Mouse (Mus musculus) erythroid progenitor cell, adult 5-6 weeks (primary cell): Measurements from ENCODE around the gene Kazn. TPM values are rescaled to one million over a fixed set of nuclear protein-coding genes. Genes with fewer than 3 reads are reported as not detected.

Experiments used
- ATAC-seq: replicated peaks from 2 replicates; pipeline ENCODE4 v1.8.0; 2016; ENCODE audit warnings: moderate number of reproducible peaks, mild to moderate bottlenecking, moderate TSS enrichment, inconsistent platforms; ENCODE audit not compliant: poor library complexity, low FRiP score, severe bottlenecking
- total RNA-seq, 2 experiments: library from RNA; stranded (forward) in 1 of 2; stranded (reverse) in 1 of 2; fragments of 150-400 nt in 1 of 2; fragments of 186-747, 209-891 nt in 1 of 2; gene quantifications; 2 replicates each; pipeline versions ENCODE4 v1.2.3 to v1.2.4; 2015 to 2017; ENCODE audit warnings: low replicate concordance in 2 of 2

Kazn gene
- total RNA-seq (2015; ENCODE audit: low replicate concordance) (not detected in 2 replicates), total RNA-seq (2017; ENCODE audit: low replicate concordance) (not detected in 2 replicates)

DNA sequence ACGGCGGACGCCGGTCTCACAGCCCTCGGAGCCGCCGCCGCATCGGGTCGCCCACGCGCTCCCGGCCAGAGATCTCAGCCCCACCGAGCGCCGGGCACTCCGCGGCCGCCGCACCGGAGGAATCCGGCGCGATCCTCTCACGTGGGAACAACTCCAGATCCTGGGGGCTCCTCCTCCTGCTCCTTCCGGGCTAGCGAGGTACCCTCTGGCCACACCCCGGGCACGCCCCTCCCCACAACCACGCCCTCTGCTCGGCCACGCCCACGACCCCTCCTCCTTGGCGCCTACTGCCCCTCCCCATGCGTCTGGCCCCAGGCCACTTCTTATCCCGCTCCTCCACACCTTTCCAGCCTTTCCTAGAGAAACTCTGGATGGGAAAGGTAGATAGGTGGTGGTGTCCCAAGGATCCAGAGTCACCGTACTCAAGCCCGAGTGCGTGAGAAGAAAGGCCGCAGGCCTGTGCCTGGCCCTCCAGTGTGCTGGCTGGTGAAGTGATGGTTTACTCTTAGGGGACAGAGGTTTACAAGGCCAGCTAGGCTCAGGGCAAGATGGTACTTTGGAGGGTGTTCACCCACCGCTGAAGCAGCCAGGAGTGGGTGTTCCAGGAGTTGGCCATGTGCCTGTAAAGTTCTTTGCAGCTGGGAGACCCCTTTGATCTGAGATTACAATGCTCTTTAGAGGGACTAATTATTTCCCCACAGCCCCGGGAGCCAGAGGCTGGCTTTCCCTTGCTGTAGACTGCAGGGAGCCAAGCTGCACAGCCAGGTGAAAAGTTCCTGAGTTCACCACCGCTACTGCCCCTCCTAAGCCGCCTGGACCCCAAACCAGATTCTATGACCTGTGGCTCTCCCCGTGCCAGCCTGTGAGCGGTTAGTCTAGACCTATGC is at the start of gene Kazn:
Gene Kazn, minus strand, starts transcription at position 162 of the 887 bp plus-strand sequence.
- ATAC-seq, result no peak

DNA sequence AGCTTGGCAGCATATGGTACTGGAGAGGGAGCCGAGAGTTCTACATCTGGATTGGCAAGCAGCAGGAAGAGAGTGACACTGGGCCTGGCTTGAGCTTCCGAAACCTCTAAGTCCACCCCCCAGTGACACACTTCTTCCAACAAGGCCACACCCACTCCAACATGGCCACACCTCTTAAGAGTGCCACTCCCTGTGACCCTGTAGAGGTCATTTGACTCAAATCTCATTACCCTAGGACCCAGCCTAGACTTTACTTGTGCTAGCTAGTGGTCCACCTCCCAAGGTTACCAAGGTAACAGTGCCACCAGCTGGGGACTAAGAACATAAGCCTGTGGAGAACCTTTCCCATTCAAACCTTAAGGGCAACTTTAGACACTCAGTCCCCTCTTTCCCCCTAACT is 46.3 kb upstream of the Kazn start:
- ATAC-seq, result no peak

DNA sequence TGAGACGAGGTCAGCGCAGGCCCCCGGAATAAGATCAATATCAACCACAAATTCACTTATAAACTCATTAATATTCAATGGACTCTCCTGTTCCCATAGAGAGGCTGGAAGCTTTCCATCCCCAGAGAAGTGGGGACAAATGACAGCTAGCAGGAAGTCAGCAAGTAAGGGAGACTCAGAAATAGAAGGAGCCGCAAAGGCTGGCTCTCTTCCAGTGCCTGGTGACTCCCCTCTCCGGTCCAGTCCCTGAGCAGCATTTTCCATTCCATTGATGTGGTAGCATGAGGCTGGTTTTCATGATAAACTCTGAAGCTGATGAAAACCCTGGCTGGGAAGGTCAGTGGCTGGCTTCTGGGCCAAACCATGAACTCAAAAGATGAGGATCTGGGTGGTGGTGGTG is 44.7 kb upstream of the Kazn start:
- ATAC-seq, result no peak

DNA sequence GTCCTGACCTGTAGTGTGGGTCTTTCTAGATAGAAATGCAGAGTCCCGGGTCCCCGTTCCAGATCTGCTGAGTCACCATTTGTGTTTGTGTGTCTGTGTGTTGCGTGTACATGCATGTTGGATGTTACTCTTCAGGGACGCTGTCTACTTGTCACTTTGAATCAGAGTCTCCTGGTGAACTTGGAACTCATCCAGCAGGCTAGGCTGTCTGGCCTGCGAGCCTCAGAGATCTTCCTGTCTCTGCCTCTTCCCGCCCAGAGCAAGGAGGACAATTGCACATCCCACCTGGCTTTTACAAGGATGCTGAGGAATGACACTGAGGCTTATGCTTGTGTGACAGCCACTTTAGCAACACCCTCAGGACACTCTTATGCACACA is 39.0 kb upstream of the Kazn start:
- no peak for ATAC-seq

DNA sequence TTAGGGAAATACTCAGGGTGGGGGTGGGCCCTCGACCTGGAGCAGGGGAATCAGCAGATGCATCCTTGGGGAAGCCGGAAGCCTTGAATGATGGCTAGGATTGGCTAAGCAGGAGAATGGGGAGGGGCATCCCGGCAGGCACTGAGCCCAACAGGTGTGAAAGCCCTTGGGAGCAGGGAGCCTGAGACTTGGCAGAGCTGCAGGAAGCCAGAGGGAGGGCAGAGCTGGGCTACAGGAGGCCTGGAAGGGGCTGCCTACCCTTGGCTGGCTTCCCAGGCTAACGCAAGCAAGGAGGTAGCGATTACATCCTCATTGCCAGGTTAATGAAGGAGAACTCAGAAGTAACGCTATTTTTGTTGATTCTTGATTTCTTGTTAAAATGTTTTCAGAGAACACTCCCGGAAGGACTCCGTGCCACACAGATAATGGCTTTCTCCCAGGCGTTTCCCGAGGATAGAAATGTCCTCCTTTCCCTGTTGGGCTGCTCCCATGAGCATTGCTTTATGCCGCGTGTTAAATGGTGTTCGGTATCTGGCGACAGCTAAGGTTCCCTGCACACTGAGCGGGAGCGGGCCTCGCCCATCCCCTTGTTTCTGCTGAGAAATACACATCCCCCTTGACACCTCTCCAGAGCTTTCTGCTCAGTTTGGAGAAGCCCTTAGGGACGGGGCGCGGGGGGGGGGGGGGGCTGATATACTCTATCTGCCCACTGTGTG is 38.4 kb upstream of the Kazn start:
- ATAC-seq, result no peak

DNA sequence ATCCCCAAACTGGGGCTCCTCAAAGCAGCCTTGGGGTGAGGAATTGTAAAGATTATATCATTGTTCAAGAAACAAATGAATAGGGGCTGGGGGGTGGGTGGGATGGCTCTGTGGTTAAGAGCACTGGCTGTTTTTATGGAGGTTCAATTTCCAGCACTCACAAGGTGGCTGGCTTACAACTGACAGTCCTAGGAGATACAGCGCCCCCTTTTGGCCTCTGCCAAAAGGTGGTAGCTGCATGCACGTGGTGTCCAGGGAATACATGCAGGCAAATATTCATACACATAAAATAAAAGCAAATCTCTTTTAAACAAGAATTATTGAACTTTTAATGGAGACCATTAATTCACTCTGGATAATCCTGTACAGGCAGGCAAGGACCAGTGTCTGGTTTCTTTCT is 36.0 kb upstream of the Kazn start:
- ATAC-seq, result no peak

DNA sequence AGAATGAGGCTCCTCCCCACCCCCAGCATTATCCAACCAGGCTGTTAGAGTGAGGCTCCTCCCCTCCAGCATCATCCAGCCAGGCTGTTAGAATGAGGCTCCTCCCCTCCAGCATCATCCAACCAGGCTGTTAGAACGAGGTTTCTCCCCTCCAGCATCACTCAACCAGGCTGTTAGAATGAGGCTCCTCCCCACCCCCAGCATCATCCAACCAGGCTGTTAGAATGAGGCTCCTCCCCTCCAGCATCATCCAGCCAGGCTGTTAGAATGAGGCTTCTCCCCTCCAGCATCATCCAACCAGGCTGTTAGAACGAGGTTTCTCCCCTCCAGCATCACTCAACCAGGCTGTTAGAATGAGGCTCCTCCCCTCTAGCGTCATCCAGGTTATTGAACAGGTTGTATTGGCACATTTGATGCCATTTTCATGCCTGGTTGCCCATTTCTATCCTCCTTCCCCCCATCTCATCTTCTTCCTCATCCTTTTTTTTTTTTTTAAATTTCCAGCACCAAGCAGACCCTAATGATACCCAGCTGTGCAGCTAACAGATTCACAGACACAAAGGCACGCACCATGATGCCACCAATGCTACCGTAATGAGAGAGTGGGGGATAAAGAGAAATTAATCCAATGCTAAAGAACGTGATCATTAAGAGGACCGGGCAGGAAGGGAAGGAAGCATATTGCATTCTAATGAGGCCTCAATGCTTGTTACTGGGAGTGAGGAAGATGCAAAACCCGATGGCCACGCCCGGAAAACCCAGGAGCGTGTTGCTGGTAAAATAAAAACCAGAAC is 35.4 kb upstream of the Kazn start:
- 0 out of 2 replicates have a peak, but pooled peaks have one; percentile 19 for ATAC-seq

DNA sequence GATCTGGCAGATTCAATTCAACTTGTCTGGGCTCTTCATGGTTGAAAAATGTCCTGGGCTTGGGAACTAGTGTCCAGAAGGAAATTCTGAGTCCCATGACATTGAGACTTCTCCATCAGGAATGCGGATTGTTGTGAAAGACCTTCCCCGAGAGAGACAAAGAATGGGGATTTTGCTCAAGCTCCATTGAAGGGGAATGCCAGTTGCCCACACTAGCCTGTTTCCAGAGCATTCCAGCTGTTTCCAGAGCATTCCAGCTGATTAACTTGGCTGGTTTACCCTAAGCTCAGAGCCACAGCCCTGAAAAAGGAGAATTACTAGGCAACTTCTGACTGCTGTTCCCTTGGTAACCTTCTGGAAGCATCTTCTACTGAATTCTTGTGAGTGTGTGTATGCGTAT is 32.3 kb upstream of the Kazn start:
- ATAC-seq, result no peak

DNA sequence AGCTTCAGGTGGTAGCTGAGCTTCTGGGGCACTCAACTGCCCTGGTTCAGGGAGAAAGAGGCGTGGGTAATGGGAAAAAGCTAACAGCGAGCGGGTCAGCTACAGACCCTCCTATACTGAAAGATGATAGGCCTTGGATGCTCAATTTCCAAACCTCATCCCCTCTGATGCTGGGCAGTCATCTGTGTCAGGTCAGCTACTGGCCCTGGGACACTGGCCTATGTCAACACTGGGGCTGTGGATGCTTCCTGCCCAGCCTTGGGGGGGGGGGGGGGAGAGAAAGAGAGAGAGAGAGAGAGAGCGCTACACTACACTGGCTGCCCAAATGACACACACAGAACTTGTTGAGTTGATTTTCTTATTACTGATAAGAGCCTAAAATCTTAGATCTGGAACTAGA is 28.6 kb upstream of the Kazn start:
- ATAC-seq, result no peak

DNA sequence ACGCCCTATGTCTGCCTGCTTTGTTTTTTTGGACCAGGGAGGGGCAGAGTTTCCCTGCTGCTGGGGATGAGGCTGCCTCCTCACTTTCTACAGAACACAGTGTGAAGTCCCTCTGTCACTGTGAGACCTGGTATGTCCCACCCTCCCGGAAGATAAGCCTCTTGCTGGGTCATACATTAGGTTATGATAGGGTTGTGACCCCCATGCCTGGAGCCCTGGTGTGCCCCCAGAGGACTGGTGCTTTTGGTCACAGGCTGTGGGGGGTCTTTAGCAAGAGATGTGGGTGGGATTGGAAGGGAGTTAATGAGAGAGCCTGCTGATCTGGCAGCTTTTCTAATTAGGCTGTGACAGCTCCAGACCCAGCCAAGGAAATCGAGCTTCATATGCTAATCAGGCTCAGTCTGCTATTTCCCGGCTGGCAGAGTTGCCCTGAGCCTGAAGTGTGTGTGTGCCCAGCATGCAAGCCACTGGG is 28.2 kb upstream of the Kazn start:
- no peak for ATAC-seq

DNA sequence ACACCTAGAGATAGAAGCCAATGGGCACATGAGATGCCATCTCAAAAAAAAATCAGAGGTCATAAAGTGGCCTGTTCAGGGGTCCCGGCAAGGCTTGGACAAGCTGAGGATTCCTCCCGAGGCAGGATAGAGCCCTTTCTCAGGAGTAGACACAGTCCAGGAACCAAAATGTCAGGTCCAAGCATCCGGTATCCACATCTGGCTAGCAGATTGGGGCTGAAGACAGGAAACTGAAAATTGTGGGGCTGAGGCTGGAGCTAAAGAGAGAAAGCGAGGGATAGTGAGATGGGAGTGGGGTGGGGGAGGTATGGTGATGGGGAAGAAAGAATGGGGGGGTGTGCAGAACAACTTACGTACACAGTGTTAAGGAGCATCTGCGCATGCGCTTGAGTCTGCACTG is 25.1 kb upstream of the Kazn start:
- ATAC-seq, result no peak

DNA sequence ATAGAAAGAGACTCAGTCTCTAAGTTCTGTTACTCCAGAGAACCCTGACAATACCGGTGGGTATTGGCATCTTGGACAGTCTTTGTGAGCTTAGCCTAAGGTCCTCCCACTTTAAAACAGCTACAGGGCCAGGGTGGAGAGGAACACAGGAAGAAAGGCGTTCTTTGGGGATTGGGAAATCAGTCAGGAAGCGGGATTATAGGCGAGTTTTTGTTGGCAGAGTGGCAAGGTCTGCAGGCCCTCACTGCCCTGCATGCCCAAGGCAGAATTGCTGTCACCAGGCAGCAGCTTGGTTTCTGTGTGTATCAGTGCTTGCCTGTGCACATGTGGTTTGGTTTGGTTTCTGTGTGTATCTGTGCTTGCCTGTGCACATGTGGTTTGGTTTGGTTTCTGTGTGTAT is 22.5 kb upstream of the Kazn start:
- no peak for ATAC-seq

DNA sequence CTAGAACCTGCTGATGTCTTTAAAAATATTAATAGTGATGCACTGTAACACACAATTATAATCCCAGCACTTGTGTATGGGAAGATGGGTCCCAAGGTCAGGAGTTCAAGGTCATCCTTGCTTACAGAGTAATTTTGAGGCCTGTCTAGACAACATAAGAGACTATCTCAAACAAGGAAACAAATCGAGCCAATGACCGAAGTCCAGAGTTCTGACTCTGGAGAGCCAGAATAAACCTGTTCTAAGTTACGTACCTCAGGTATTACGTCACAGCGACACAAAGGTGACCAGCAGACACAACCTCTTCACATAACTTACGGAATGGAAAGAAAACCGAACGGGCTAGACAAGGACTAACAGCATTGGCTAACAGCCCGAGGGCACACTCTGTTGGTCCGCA is 19.5 kb upstream of the Kazn start:
- ATAC-seq, result no peak

DNA sequence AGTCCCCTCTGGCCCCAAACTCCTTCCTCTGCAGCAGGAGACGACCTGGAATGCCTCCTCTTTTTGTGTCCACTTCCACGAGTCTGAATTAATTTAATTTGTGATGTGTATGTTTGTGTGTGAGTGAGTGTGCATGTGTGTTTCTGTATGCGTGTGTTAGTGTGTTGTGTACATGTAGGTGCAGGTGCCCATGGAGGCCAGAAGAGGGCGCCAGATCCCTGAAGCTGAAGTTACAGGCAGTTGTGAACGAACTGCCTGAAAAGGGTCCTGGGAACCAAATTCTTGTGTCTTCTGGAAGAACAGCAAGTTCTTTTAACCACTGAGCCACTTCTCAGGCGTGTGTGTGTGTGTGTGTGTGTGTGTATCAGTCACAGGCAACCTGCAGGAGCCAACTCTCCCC is 14.9 kb upstream of the Kazn start:
- ATAC-seq, result no peak

DNA sequence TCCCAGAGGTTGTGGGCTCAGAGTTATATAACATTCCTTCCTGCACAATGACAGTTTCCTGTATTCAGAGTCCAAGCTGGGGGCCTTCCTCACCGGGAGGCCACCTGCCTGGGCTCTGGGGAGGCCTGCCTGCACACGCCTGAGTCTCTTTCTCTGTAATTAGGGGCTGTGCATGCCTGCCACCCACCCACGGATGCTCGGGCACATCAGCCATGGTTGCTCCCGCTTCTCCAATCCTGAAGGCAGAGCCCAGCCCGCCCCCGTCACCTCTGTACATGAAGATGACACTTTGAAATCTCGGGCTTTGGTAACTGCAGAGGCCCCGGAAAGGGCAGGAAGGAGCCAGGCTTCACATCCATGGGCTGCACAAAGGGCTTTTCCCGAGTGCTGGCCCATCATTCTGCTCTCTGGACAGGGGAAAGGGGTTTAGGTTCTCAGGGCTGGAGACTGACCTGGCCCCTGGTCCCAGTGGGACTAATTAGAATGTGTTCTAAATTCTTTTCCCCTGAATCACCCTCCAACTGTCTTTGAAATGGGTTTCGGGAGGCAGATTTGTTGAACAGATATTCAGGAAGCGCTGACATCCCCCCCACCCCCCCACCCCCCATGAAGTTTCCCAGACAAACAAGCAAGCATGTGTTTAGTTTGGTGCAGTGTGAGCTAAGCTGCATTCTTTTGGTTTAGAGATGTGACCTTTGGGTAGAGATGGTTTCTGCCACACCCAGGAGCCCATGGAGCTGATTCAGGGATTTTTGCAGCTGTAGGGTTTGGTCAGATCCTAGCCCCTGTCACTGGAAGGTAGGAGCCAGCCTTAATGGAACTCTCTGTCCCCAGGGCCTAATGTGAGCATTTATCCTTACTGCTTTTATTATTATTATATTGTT is 12.5 kb upstream of the Kazn start:
- ATAC-seq, result no peak

DNA sequence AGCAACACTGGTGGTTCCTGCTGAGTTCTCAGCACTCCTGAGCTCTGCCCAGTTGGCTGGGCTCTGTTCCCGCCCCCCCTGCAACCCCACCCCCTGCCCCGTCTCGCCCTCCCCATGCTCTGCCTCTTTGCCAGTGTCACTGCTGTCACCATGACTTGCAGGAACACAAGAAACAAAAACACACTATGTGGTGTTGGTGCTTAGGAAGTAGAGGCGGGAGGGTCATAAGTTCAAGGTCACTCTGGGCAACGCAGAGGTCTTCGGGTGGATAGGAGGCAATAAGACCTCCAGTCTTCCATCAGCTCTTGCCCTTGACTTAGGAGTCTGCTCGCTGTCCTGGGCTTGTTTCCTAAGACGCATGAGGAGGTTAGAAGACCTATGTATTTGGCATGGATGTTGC is 10.9 kb upstream of the Kazn start:
- no peak for ATAC-seq

DNA sequence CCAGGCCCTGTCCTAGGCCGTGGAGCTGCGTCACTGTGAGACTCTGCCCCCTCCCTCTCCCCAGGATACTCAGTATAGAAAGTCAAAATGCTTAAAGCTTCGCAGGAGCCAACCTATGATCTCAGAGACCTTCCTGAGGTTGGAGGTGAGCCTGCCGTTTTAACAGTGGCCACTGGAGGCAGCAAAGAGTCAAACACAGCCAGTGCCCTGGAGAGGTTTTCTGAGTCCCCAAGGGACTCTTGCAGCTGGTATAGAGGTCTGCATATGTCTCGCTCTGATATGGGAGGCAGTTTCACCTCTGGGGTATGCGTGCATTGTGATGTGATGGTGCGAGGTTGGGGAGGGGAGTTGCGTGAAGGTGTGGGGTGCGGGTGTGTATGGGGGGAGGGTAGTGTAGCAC is 10.2 kb upstream of the Kazn start:
- ATAC-seq, result no peak

DNA sequence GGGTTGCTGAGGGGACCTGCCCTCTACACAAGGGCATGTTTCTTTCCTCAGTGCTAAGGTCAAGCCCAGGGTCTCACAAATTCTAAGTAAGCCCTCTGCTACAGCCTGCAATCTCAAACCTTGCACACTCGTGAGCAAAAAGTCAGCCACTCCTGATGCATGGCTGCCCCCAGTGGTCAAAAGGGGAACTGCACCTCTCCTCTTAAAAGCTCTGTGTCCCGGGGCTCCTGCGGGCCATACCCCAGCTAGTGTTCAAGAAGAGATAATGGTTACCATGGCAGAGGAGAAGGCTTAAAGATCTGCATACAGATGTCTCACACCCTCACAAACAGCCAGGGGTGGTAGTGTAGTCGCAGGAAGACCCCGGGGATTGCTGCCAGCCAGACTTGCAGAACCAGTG is 9.2 kb upstream of the Kazn start:
- ATAC-seq, result no peak

DNA sequence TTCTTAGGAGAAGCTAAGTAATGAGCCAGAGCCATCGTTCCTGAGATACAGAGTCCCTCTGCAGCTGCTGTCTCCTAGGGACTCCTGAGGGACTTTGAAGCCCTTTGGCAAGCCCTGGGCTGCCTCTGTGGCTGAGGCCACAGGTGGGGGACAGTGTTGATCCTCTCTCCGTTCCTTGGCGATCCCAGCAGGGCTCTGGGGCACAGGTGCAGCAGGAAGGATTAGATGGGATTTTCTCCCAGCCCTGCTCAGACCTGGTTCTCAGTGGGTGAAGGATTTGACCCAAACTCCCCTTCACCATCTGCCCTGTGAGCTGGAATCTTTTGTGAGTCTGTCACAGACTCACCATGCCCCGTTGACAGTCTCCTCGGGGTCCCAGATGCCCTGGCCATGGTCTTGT is 7.5 kb upstream of the Kazn start:
- ATAC-seq, result no peak
